Mouse (Mus musculus) cerebellum, adult 9-11 months (tissue): ENCODE data around the gene Gucy2g.
"Not testable (repeated sequence)": the region's sequence is repeated elsewhere in the genome, so short reads cannot be mapped to it uniquely, and the experiment has no call there.

Experiments
- DNase-seq: peaks from one replicate; pipeline ENCODE4 v3.0.0; 2022

Gucy2g gene

GRCm38 (mm10) chr19:55198303-55198702 is 42.7 kb downstream of the Gucy2g start:
- no peak for DNase-seq

DNA sequence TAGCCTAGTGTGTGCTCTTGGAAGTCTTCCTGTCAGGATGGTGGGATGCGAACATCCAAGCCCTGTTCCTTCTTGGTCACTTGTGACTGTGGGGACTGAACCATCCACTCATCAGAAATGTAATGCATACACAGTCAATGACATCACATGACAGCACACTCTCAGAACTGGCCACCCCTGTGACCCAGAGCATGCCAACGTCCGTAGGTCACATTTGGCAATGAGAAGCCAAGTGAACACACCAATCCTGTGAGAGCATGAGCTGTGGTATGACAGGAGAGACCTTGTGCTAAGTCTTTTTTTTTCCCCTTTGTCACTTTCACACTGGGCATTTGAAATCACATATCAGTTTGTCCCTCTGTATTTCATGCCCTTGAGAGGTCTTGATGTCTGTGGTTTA is 45.5 kb downstream of the Gucy2g start:
- no peak for DNase-seq

DNA sequence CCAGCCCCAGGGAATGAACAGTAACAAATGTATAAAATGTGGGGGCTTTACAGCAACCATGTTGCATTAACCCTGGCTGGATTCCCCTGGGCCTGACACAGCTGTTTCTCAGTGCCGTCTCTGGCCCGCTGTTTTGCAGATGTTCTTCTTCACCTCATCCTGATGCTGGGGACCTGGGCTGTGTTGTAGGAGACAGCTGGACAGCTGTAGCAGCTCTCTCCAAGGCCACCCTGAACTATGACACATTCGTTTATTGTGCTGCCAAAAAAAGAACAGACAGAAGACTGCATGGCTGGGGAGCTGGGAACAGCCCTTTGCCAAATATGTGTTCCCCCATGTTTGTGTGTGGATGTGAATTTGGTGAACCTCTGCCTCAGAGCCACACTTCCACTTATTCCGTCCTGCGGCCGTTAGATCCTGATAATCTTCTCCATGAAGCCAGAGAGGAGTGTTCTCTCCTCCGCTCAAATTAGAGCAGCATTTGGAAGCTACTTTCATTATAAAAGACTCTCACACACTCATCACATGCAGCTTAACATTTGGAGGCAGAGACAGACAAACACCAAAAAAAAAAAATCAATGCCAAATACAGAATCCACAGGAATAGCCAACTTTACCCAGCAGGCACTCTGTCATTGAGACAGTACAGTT is 46.4 kb downstream of the Gucy2g start:
- DNase-seq: no peak

DNA sequence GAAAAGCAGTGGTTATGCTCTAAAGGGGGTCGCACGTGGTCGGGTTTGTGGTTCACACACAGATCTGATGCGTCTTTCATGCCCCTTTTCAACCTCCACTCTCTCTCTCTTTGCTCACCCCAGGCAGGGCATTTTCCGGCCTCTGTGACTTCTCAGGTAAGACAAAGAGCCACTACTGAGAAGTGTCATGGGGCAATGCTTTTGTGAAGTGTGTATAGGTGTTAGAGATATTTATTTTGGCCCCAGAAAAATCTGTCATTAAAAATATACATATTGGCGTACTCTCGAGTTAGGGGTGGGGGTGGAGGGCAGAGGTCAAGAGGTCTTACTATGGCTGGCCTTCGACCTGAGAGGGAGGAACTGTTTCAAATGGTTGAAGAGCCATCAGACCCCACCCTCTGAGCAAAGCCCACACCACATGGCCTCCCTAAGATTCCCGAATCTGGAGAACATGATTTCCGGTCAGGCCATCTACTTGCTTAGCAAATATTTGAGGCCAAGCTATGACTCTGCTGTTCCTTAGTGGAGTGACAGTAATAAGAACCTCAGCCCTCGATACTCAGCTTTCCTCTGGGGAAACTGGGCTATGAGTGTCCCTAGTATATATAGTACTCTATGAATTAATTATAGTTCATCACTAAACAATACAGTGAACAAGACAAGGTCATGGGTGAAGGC is 47.2 kb downstream of the Gucy2g start:
- no peak for DNase-seq

GRCm38 (mm10) chr19:55192254-55192945 is 48.6 kb downstream of the Gucy2g start:
- DNase-seq: no peak

- DNase-seq: no peak
Measured at GRCm38 (mm10) chr19:55191596-55191995, 49.4 kb downstream of the Gucy2g start.

DNA sequence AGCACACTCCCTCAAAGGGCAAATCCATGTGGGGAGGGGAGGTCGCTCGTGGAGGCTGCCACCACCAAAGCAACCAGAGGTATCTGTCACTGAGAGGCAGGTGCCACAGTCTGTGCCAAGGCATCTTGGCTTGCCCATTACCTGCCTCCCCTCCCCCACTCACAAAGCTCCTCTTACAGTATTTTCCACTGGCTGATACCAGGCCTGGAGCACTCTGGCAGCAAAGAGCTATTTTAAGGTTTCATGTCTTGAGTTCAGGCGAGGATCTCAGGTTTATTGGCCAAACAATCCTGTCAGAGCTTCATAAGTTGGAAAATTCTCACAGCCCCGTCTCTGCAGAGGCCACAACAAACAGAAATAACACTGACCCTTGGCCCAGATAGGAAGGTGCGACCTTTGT is 51.0 kb downstream of the Gucy2g start:
- DNase-seq: no peak

DNA sequence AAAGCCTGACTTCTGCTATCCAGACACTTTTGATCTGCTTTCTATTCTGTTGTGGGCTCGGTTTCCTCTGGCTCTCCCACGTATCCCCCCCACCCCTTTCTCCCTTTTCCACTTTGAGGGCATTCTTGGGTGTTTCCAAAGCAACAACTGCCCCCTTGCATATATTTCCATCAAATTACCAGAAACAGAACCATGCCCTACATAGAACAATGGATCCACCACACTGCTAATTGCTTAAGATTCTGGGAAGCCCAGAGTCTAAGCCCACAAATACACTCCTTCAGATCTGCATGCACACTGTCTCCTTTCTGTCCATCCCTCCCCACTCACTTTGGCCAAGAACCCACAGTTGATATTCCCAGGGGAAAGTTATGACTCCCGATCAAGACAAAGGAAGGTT is 55.4 kb downstream of the Gucy2g start:
- DNase-seq: peak; percentile 9

DNA sequence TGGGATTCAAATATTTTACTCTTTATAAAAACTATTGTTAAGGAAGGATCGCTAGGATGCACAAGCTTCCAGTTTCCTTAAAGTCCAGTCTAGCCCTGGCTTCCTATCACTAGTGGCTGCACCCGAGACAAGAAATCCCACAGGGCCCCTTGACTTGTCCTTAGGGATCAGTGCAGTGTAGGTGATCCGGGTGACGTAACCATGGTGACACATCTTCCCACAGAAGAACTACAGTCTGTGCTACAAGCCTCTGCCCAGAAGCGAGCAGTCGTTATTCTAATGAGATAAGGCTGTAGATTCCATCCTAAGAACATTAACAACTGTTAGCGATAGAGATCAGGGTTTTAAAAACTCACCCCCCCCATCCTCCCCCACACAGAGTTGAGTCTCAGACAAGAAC is 56.0 kb downstream of the Gucy2g start:
- DNase-seq: no peak

GRCm38 (mm10) chr19:55184442-55184841 is 56.6 kb downstream of the Gucy2g start:
- DNase-seq: no peak

- no peak for DNase-seq
Measured at GRCm38 (mm10) chr19:55180433-55180832, 60.6 kb downstream of the Gucy2g start, which contains the start of gene Tectb. Gene Tectb (plus strand): TSS chr19:55180733.

DNA sequence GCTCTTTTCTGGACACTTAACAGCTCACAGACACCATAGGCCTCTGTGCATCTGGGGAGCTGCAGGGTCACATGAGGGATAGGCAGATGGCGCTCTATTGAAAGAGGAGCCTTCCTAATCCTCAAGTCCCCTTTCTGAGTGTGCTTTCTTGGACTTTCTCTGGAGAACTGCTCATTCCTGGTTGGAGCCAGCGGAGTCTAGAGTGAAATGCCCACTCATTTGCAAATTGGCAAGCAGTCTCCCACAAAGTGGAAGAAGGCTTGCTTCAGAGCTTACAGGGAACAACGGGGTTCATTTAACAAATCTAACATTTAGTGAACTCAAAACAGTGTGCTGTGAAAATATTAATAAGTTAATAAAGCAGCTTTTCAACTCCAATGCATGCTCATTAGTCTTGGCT is 63.9 kb downstream of the Gucy2g start:
- peak; percentile 7 for DNase-seq

DNA sequence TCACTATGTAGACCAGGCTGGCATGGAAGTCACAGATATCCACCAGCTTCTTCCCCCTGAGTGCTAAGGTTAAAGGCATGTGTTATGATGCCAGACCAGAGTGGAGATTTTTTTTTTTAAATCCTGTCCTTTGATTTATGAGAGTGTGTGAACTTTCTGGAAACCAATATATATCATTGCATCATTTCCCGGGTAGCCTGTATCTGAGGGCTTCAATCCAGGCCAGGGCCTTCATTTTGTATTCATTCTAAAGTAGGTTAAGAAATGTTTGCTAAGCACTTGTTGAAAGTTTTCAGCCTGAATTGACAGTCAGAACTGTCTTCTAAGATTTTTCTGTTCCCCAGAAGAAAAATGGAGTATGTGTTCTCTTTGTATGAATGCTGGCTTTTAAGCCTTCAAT is 69.5 kb downstream of the Gucy2g start:
- DNase-seq: no peak

DNA sequence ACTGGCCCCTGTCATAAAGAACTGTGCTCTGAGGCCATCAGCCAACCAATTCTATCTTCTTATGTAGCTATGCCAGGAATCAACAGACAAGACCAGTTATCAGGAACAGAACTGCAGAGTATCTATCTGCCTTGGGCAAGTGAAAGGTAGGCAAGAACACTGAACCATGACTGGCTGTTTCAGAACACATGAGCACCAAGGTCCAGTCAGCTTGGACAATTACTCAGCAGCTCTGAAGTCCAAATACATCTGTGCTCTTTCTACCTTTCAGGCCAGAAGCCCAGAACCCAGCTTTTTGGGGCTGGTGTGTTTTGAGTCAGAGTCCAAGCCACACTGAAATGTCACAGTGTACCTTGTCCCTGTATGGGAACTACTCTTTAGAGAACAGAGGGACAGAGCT is 70.6 kb downstream of the Gucy2g start:
- DNase-seq: no peak

DNA sequence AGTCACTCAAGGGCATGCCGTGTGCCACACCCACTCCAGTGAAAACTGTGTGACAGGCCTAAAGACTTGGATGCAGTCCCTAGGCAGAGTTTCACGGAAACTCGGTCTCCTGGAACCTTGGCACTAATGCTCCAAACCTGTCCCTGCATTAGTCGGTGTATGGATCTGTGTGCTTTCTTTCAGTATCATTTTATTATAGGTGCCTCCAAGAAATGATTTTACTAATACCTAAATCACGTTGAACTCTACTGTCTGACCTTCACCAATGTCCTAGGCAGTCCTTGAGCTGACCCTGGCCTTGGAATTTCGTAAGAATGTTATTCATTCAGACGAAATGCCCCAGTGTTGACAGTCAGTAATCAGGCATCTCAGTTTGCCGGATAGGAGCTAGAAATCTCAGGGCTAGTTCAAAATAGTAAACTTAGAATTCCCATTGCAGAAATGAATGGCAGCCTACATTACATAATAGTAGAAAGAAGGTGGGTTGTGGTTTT is 71.8 kb downstream of the Gucy2g start:
- not testable (repeated sequence) for DNase-seq

GRCm38 (mm10) chr19:55168360-55168759 is 72.7 kb downstream of the Gucy2g start:
- DNase-seq: no peak

GRCm38 (mm10) chr19:55167741-55168140 is 73.3 kb downstream of the Gucy2g start:
- DNase-seq: no peak

- DNase-seq: no peak
Measured at GRCm38 (mm10) chr19:55166741-55167140, 74.3 kb downstream of the Gucy2g start.

GRCm38 (mm10) chr19:55165954-55166353 is 75.1 kb downstream of the Gucy2g start:
- DNase-seq: no peak

GRCm38 (mm10) chr19:55165183-55165865 is 75.7 kb downstream of the Gucy2g start:
- DNase-seq: no peak

- DNase-seq: no peak
Measured at GRCm38 (mm10) chr19:55164162-55164561, 76.9 kb downstream of the Gucy2g start.

DNA sequence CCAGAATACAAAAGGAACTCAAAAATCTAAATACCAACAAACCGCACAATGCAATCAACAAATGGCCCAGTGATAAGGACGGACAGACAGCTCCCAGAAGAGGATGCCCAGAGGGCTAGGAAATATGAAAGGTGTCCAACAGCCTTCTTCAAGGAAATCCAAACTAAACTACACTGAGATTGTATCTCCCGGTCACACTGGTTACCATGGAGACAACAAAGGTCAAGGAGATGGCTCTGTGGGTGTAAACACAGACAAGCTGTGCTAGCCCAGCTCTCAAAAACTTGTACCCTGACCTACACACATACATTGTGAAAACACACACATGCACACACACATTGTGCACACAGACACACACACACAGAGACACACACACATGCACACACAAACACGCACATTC is 78.8 kb downstream of the Gucy2g start:
- no peak for DNase-seq

- no peak for DNase-seq
Measured at GRCm38 (mm10) chr19:55159826-55160225, 81.2 kb downstream of the Gucy2g start.
